Mouse (Mus musculus) small intestine, adult 2 months (tissue): Measurements from ENCODE around the gene Ralgps2.

Source experiments
- CTCF ChIP-seq: fragments of 200-500 bp; IDR thresholded peaks from 2 replicates; pipeline ENCODE4 v1.5.1; 2012; ENCODE audit warnings: low read depth, mild to moderate bottlenecking, control low read depth, inconsistent platforms, low read length, moderate library complexity, mixed read lengths; ENCODE audit not compliant: insufficient replicate concordance, insufficient read length; ENCODE audit errors: extremely low read depth
- POLR2A ChIP-seq: fragments of 200-500 bp; IDR thresholded peaks from 2 replicates; pipeline ENCODE4 v1.6.1; 2012; ENCODE audit warnings: low read depth, mild to moderate bottlenecking, control low read depth, inconsistent platforms, low read length, moderate library complexity

DNA sequence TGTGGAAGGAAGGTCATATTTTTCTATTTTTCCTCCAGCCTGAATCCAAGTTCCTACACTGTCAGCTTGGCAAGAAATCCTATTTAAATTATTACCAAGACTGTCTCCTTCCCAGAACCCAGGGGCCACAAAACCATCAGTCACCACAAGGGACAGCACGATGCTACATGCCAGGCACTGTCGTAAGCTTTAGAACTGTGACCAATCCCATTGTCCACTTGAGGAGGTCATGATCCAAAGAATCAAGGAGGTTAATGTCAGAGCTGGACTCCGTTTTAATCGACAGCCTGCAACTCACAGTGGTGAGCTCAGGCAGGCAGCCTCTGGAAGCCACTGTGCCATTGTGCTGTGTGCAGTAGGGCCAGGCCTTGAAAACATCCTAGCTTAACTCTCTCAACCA is 181.1 kb downstream of the Ralgps2 start:
- TF ChIP-seq POLR2A (no peak), CTCF (no peak)
